Mouse (Mus musculus): Measurements from ENCODE around the gene Platr25. TPM values are rescaled to one million over a fixed set of nuclear protein-coding genes. Genes with fewer than 3 reads are reported as not detected.
"Not testable (repeated sequence)": the region's sequence is repeated elsewhere in the genome, so short reads cannot be mapped to it uniquely, and the experiment has no call there.

Gene Platr25
- 10 to 100 TPM in 1 of 4 experiments, 1 to 10 TPM in 3; 4.4 to 10.4 (median 7.1) TPM for total RNA-seq (2022)

- peak; percentile 42 for DNase-seq
Measured at GRCm38 (mm10) chr13:62760432-62761415, at the start of gene Platr25. Platr25 (minus strand) TSS chr13:62760709.

- DNase-seq, result not testable (repeated sequence)
Measured at GRCm38 (mm10) chr13:62807981-62808380, 47.5 kb upstream of the Platr25 start.

GRCm38 (mm10) chr13:62786135-62786493 is 25.6 kb upstream of the Platr25 start:
- DNase-seq, result not testable (repeated sequence)

- DNase-seq, result peak; percentile 10
Measured at GRCm38 (mm10) chr13:62785199-62786134, 25.0 kb upstream of the Platr25 start, which contains the start of gene Gm5141. Gm5141 (minus strand) TSS chr13:62785808.

GRCm38 (mm10) chr13:62763806-62764205 is 3.3 kb upstream of the Platr25 start:
- not testable (repeated sequence) for DNase-seq

DNA sequence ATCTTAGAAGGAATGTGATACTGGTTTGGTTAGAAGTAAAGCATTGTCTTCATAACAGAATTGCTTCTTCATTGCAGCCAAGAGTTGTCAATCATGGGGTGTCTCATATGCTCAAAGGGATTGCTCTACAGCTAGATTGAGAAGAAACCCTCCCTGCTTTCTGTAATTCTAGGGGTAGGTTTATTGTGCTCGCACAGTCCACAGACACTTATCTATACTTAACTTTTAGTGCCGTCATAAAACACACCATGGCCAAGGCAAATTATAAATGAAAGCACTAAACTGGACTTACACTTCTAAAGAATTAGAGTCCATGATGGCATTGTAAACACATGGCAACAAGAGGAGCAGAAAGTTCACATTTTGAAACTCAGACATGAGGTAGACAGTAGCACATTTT is 27.2 kb downstream of the Platr25 start:
- no peak for DNase-seq

DNA sequence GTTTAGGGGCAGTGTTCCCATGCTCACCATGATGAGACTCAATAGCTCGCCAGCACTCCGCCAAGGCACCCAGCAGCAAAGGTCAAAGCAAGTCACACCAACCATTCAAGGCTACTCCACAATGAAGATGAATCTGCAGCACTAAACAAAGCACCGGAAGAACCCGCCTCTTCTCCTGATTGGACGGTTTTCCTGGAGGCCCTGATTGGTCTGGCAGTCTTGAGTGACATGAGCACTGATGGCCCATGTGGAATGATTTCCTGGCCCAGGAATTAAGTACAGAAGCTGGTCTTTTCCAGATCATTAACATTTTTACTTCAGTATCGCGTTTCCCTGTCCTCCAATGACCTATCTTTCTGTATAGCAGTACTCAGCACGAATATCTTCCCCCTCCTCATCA is 47.9 kb downstream of the Platr25 start:
- DNase-seq, result not testable (repeated sequence)

DNA sequence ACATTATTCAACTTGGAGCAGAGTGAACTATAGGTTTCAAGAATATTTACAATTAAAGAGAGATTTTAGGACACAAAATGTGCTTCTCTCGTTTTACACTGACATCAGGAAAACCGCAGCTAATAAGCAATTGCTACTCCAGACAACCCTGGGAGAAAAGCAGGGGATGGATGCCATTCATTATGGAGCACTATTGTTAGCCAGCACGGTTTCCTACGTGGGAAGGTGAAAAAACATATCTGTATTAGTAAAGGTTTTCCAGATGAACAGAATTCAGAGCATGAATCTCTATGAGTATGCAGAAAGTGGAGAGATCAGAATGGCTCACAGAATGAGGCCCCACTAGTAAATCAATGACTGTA is 75.2 kb downstream of the Platr25 start:
- not testable (repeated sequence) for DNase-seq

DNA sequence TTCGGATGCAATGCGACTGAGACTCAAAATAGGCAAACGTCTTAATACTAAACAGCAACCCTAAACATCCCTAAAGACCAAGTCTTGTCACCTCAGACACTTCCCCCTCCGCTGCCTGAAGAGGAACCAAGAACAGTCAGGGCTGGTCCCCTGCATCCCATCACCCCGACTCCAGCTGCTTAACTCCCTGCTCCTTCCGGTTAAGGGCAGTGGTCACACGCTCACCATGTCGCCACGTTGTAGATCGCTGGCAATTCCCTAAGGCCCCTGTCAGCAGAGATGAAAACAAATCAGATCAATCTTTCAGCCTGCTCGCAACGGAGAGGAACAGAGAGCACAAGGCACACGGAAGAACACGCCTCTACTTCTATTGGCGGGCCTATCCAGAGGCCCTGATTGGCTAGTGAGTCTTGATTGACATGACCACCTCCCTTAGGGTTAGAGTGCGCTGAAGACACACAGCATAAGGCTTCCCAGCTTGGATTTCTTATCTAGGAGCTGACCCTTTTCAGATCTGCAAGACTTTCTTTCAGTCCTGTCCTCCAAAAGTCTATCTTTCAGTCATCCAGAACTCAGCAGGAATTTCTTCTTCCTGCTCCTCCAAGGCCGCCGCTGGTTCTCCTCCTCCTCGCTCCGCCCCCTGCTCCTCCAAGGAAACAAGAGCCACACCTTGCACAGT is 75.8 kb downstream of the Platr25 start:
- DNase-seq, result peak; percentile 12

- DNase-seq, result no peak
Measured at GRCm38 (mm10) chr13:62653369-62653743, 107.2 kb downstream of the Platr25 start.

- peak; percentile 63 for DNase-seq
Measured at GRCm38 (mm10) chr13:62652681-62653368, 107.7 kb downstream of the Platr25 start.

DNA sequence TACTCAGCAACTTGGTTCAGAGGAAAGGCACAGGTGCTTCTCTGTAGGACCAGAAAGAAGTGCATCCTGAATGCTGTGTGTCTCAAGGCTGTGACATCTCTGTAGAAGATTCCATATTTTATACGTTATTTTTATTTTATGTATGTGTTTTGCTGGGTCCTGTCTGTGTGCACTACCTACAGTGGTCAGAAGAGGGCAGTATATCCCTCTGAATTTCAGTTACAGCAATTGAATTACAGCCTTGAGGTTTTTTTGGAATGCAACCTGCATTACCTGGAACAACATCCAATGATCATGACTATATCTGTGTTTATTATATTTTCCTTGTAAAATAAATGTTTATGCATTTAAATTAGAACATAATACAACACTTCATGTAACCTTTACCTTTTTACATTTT is 133.4 kb downstream of the Platr25 start:
- not testable (repeated sequence) for DNase-seq

DNA sequence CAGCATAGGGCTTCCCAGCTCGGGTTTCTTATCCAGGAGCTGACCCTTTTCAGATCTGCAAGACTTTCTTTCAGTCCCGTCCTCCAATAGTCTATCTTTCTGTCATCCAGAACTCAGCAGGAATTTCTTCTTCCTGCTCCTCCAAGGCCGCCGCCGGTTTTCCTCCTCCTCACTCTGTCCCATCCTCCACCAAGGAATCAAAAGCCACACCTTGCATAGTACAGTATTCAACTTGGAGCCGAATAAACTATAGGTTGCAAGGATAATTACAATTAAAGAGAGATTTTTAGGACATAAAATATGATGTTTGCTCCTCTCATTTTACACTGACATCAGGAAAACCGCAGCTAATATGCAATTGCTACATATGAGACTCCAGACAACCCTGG is 136.2 kb downstream of the Platr25 start:
- not testable (repeated sequence) for DNase-seq

DNA sequence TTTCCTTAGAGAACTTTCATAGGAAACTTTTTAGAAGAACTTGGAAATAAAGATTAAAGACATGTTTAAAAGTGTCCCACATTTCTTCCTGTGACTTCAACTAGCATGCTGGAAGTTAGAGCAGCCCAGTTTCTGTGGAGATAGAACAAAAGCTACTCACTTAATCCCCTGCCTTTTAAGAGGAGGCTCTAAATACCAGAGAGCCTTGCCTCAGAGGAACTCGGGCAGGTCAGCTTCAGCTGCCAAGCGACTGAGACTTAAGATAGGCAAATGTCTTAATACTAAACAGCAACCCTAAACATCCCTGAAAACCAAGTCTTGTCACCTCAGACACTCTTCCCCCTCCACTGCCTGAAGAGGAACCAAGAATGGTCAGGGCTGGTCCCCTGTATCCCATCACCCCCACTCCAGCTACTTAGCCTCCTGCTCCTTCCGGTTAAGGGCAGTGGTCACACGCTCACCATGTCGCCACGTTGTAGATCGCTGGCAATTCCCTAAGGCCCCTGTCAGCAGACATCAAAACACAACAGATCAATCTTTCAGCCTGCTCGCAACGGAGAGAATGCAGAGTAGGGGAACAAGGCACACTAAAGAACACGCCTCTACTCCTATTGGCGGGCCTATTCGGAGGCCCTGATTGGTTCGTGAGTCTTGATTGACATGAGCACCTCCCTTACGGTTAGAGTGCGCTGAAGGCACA is 136.8 kb downstream of the Platr25 start, which contains the start of gene 6720489N17Rik:
6720489N17Rik (minus strand) TSS at position 606 of the 700 bp plus-strand sequence.
- DNase-seq, result peak; percentile 67

Small RNA genes lying within 50 kb of the gene (microRNA-seq; reads per million reads assigned to microRNA genes)
- 0 reads per million in 2 experiments for gene Gm24020
- gene Gm24588, result 0 reads per million in 2 experiments
- gene Mir713, result 0 reads per million in 2 experiments

Other genes with a start within 250 kb of the Platr25 start
- gene Zfp935, start 202.2 kb downstream of the Platr25 start, total RNA-seq (2022), result not detected
- gene Zfp934, start 189.5 kb downstream of the Platr25 start, total RNA-seq (2022), result 1 to 10 TPM; 3.6 to 7.2 (median 5.6) TPM
- 1 to 10 TPM in 3 of 4 experiments, under 1 TPM in 1; 0.96 to 2.2 (median 1.6) TPM for gene 6720489N17Rik, start 136.5 kb downstream of the Platr25 start, total RNA-seq (2022)
- 1 to 10 TPM; 1.3 to 6.8 (median 3.1) TPM for gene Gm5141, start 25.1 kb upstream of the Platr25 start, total RNA-seq (2022)
- gene Fbp2, start 97.7 kb upstream of the Platr25 start, total RNA-seq (2022), result 1 to 10 TPM in 3 of 4 experiments, not detected in 1; 1.6 to 2.1 (median 1.9) TPM
- 1 to 10 TPM in 3 of 4 experiments, under 1 TPM in 1; 0.86 to 2.6 (median 2.0) TPM for gene Fbp1, start 127.6 kb upstream of the Platr25 start, total RNA-seq (2022)
- gene 2010111I01Rik, start 204.2 kb upstream of the Platr25 start, total RNA-seq (2022), result 100 to 1,000 TPM in 3 of 4 experiments, 10 to 100 TPM in 1; 88.7 to 271 (median 175) TPM